Mouse (Mus musculus): ENCODE results near the gene Ifit1bl1.

DNA sequence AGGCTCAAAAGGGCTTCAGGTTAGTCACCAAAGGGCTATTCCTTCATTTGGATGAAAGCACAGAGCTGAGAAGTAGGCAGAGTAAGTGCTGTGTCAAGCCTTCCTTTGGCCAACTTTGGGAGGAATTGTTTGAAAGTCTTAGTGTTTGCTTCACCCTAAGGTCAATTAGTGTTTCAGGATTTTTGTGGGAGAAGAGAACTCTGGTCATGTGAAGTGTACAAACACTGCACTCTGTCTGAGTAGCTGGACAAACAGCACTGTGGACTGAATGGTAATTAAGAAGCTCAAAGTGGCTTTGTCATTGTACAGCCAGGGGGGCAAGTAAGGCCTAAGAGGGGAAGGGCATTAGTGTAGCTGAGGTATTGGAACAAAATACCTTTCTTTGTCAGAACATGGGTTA lies 29.7 kb upstream of the Ifit1bl1 start:
- no peak for TF ChIP-seq CTCF (IDR thresholded peaks at IDR 0.05; ENCODE audit: low read depth)
- TF ChIP-seq EP300 (IDR thresholded peaks at IDR 0.05; ENCODE audit: low read depth): no peak
